Mouse (Mus musculus): ENCODE measurements around the gene Klf8. TPM values are rescaled to one million over a fixed set of nuclear protein-coding genes. Genes with fewer than 3 reads are reported as not detected.

Gene Klf8
- total RNA-seq, 2 experiments from 2014 or later = 4.6 TPM; not detected in 1

DNA sequence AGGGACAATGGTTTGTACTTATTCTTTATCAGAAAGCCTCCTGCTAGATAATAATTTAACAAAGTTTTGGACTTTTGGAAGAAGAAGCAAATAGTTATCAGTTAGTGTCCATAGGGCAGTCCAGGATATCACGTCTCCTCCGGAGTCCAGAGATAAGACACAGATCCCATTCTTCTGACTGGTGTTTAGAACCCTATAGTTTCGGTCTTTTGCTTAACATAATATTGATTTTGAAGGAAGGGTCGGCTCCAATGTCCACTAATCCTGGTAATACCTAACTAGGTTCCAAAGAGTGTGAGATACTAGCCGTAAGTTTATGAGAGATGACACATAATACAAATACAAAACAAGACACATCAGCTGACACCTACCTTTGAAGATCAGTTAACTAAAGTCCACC, 179.8 kb downstream of the Klf8 start:
- ATAC-seq (replicated peaks; ENCODE audit: low FRiP score, poor library complexity, severe bottlenecking) = no peak

DNA sequence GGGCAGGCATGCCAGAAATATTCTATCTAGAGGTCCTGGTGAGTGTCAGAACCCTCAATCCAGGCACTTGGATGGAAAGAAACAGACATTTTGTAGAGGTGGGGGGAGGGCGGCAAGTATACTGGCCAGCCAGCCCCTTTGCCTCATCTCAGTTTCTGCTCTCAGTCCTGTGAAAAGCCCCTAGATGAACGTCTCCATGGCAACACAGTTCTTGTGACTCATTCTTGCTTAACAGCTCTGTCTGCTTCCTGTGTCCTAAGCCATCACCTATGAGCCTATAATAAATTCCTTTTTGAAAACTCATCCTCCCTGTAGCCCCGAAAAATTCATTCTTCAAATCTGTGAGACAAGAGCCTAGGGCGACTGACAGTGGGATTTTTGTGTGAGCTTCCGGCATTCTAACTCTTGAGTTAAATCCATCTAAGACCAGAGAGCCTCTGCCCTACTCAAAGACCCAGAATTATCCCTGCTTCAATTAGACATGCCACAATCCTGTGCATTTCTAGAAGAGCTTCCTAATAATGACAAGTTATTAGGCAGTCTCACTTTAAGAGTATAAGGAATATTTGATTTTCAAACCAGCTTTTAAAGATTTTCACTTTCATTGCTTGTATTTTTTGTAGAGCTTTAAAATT, 196.5 kb downstream of the Klf8 start:
- no peak for ATAC-seq (replicated peaks; ENCODE audit: low FRiP score, poor library complexity, severe bottlenecking)

- ATAC-seq (replicated peaks; ENCODE audit: low FRiP score, poor library complexity, severe bottlenecking) = no peak
Observed at GRCm38 (mm10) chrX:153439573-153439972, 202.3 kb downstream of the Klf8 start.

GRCm38 (mm10) chrX:153440018-153440417, 202.8 kb downstream of the Klf8 start:
- ATAC-seq (replicated peaks; ENCODE audit: low FRiP score, poor library complexity, severe bottlenecking) = no peak

Other genes with a start within 250 kb of the Klf8 start
- 0.72 TPM in 1 of 2 replicates, not detected in the other for gene Usp51, start 231.0 kb upstream of the Klf8 start, total RNA-seq (2015; ENCODE audit: low replicate concordance)
- not detected in 2 replicates for gene Usp51, start 231.0 kb upstream of the Klf8 start, total RNA-seq (2017; ENCODE audit: low replicate concordance)
- gene Mageh1, start 199.9 kb upstream of the Klf8 start, total RNA-seq (2015; ENCODE audit: low replicate concordance) = not detected in 2 replicates
- gene Mageh1, start 199.9 kb upstream of the Klf8 start, total RNA-seq (2017; ENCODE audit: low replicate concordance) = not detected in 2 replicates
- gene Foxr2, start 118.7 kb upstream of the Klf8 start, total RNA-seq (2015; ENCODE audit: low replicate concordance) = not detected in 2 replicates
- gene Foxr2, start 118.7 kb upstream of the Klf8 start, total RNA-seq (2017; ENCODE audit: low replicate concordance) = not detected in 2 replicates
- gene Rragb, start 97.5 kb upstream of the Klf8 start, total RNA-seq (2015; ENCODE audit: low replicate concordance) = 4.2 TPM in 1 of 2 replicates, not detected in the other
- not detected in 2 replicates for gene Rragb, start 97.5 kb upstream of the Klf8 start, total RNA-seq (2017; ENCODE audit: low replicate concordance)

Data from erythroid progenitor cell, adult 5-6 weeks (primary cell).